Mouse (Mus musculus) CD4-positive helper T cell, adult 2 months (primary cell): ENCODE data around the gene Fah.

ENCODE experiments used
- DNase-seq: peaks from one replicate; pipeline ENCODE4 v3.0.0-alpha.2; 2012; ENCODE audit warnings: low read depth, missing footprints, low spot score

The Fah gene

GRCm38 (mm10) chr7:84606293-84606749 is at the start of gene Fah:
Gene Fah (minus strand): TSS chr7:84606722.
- DNase-seq, result peak; percentile 36

DNA sequence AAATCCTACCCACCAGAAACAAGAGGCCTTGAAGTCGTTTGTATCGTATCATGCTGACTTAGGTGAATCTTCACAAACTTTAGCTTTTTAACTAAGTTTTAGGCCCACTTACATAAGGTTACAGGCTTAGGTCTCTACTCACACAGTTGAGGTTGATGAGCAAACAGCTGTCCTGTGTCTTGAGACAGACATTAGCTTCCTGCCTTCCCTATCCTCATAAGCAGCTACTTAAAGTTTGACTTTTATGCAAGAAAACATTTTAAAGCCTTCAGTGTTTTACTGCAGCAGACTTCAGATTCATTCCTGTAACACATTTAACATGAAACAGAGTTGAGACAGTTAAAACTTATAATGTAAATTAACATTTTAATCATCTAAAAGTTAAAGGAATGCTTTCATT is 46.2 kb upstream of the Fah start:
- no peak for DNase-seq

- DNase-seq, result no peak
Observed at GRCm38 (mm10) chr7:84651987-84652321, 45.4 kb upstream of the Fah start.

DNA sequence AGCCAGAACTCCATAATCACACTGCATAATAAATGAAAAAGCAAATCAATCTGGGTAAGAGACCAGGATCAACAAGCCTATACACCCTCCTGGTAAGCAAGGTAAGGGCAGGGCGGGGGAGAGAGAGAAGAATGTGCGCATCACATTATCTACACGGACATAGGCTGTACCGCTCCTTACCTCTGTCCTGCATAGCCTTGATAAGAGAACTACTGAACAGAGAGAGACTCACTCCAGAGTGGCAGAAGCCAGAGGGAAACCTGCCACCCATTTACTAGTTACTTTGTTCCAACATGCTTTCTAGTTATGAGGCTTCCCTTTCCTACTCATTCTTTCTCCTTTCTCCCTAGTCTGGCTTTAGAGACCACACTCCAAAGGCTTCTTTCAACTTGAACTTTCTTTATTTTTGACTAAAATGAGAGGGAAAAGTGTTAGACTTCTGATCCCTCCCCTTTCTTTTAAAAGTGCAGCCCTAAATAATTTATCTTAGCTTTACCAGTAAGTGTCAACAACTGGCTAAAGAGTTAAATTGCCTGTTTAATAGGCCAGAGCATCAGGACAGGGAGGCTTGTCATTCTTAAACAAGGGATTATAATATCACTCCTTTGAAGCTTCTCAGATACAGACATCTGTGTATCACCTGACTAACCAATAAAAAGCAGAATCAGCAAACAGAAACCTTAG is 44.9 kb upstream of the Fah start:
- no peak for DNase-seq

GRCm38 (mm10) chr7:84649016-84649415 is 42.5 kb upstream of the Fah start:
- no peak for DNase-seq

DNA sequence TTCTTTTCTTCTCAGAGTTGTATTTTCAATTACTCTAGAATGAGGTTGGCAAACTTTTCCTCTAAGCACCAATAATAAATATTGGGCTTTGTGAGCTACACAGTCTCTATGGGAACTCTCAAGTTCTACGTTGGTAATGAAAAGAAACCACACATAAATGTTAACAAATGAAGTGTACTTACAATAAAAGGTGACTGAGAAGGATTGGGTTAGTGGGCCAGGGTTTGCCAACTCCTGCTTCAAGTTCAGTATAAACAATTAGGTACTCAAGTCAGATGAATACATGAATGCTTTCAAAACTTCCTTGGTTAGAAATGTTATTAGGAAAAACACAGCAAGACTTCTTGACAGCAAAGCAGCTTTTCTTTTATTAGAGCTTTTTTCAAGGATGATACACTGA is 39.7 kb upstream of the Fah start:
- no peak for DNase-seq

- no peak for DNase-seq
Observed at GRCm38 (mm10) chr7:84643270-84643998, 36.9 kb upstream of the Fah start.

DNA sequence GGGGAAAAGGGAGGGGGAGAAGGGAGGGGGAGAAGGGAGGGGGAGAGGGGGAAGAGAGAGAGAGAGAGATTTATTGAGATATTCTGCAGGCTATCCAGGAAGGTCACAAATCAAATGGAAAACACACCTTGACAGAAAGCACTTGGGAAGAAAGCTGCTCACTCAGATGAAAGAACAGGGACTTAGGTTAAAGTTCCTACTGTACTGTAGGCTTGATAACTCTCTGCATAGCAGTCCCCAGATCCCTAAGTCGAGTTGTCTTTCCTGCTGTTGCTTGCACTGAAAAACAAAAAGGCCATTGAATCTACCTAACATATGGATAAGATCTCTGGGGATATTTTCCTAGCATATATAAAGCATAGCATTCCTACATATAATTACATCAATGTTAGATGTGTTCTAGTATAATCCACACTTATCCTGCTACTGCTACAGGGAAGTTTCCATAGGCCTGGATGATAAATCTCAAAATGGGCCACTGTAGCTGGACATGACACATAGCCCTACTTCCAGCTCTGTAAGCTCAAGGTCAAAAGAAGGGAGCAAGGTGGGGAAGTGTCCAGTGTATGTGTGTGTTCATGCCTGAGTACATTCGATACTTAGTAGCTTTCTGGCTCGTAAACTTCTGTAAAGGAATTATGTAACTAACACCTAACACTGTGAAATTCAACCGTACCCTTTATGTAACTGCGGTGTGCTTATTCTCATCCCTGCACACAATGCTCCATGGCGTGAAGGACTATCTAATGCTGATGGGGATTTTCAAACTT is 35.8 kb upstream of the Fah start:
- DNase-seq, result no peak

DNA sequence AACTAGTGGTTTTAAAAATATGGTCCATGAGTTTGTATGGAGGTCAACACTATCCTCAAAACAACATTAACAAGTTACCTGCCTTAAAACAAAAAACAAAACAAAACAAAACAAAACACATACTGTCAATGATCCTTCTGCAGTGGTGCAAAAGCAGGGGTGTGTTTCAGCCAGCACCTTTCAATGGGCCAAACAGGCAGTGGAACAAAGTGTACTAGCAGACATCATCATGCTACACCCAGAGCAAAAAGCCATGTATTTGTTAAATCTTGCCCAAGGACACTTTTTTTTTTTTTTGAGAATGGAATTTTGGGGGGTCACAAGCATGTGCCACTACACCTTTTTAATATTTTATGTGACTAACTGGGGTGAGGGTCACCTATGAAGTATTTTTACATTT is 30.4 kb upstream of the Fah start:
- no peak for DNase-seq

GRCm38 (mm10) chr7:84631878-84632277 is 25.4 kb upstream of the Fah start:
- no peak for DNase-seq

- no peak for DNase-seq
Observed at GRCm38 (mm10) chr7:84623718-84624117, 17.2 kb upstream of the Fah start.

DNA sequence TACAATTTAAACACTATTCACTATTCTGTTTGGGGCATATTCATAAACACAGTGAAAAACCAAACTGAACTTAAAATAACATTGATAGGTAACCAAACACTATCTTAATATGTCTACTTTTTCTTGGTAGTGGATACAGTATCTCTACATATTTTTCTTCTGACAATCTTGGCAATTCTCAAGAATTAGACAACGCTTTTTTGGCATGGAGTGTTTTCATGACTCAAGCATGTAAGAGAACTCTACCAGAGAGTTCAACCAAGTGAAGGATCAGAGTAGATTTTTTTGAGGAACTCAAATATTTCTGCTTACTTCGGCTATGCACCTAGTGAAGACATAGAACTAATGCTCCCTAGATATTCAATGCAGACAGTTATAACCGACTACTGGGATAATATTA is 14.4 kb upstream of the Fah start:
- DNase-seq, result no peak

GRCm38 (mm10) chr7:84618951-84619350 is 12.4 kb upstream of the Fah start:
- DNase-seq, result no peak

- DNase-seq, result no peak
Observed at GRCm38 (mm10) chr7:84612445-84612844, 5.9 kb upstream of the Fah start.

DNA sequence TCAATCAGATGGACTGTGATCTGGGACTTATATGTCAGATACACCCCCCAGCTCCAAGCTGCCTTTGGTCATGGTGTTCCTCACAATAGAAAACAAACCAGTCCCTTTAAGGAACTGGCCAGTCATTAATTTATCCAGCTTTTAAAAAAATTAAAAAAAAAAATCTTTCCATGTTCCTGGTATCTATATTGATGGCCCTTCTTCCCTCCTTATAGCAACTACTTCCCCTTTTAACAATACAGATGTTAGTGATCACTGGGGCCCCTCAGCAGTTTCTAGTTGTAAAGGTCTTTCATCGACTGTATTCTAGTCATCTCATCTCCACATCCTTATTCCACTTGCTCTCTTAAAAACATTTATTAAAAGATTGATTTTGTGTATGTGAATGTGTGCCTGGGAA is 5.1 kb upstream of the Fah start:
- DNase-seq, result no peak

- DNase-seq, result peak; percentile 56
Observed at GRCm38 (mm10) chr7:84605704-84606292, 724 bp downstream of the Fah start.

GRCm38 (mm10) chr7:84605033-84605687 is 1.4 kb downstream of the Fah start:
- DNase-seq, result no peak

DNA sequence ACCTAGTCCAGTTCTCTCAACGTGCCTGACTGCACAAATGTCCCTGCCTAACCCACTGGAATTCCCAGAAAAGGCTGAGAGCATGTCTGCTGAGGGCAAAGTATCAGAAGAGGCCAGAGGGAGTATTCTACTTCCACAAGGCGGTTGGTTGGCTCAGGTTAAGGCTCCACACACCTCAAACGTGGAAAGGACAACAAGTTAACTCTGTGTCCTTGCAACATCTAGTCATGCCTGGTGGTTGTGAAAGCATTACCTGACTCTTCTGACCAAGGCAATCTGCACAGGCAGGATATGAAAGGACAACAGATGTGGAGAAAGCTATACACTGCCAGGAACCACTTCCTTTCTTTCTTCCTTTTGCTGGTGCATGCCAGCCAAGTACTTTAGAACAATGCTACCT is 2.0 kb downstream of the Fah start:
- DNase-seq, result no peak

DNA sequence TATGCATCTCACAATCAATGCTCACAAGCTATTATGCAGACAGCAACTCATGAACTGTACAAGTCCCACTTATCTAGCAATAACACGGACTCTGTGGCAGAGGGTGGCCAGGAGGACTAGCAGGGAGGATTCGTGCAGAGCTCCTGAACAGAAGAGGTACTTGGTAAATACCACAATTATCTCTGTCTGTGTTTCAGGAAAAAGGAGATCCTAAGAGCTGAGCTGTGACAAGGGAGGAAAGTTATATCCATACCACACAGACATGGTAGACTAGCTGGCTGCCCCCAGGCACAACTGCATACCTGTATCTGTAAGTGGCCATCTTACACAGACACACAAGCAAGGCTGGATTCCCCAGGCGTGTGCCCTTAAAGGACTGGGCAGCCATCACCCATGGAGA is 5.2 kb downstream of the Fah start:
- no peak for DNase-seq

GRCm38 (mm10) chr7:84600631-84601030 is 5.9 kb downstream of the Fah start:
- DNase-seq, result no peak

DNA sequence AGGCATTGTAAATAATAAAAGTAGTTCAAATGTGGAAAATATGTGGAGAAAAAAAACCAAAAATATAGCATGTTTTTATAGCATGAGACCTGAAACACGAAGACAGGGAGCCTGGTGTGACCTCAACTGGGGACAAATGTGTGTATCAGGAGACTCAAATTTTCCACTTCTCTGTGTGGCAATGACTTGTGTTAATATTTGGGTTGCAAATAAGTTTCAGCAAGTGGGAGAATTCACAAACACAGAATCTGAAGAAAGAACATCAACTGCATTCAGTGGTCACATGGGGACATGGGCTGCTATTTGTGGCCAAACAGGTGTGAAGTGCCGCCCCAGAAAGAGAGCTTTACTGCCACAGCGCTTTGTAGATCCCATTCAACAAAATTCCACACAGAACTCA is 9.9 kb downstream of the Fah start:
- no peak for DNase-seq

DNA sequence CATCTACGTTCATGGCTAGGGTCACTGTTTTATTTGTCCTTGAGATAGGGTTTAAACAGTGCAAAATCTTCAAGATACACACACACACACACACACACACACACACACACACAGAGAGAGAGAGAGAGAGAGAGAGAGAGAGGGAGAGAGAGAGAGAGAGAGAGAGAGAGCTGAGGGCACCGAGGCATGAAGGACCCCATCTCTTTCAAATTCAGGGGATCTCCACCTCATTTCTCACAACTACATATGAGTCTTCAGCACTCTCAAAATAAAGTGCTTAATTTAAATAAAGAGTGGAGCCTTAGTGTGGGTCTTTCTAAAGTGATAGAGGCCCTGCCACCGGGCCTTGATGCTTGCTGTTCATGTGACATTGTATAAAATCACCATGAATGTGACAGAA is 10.5 kb downstream of the Fah start:
- DNase-seq, result no peak
